Mouse (Mus musculus) limb, embryonic 15.5 days (tissue): ENCODE measurements at regions not wholly inside any gene's neighbourhood (a gene's known extent, or its start where the extent isn't known, plus 50 kb on each side); places are given as distances from the start of the nearest gene placed in this dataset.

Experiments
- ATAC-seq: fragments of 200-750 bp; cut with Nextera tagmentation; 2 replicates; pipeline ENCODE4 v1.8.0; 2017; ENCODE audit warnings: low read depth, moderate TSS enrichment; ENCODE audit not compliant: insufficient number of reproducible peaks, low FRiP score, low TSS enrichment
- H3K27ac ChIP-seq: fragments of 300-500 bp; sonication (generic); 2 replicates; pipeline ENCODE4 v1.5.1; 2015; ENCODE audit warnings: moderate library complexity, mild to moderate bottlenecking, inconsistent platforms
- H3K27me3 ChIP-seq: fragments of 300-500 bp; sonication (generic); 2 replicates; pipeline ENCODE4 v1.6.1; 2015; ENCODE audit warnings: inconsistent platforms
- H3K36me3 ChIP-seq: fragments of 300-500 bp; sonication (generic); 2 replicates; pipeline ENCODE4 v1.6.1; 2015; ENCODE audit warnings: inconsistent platforms
- H3K4me1 ChIP-seq: fragments of 300-500 bp; sonication (generic); 2 replicates; pipeline ENCODE4 v1.6.1; 2015; ENCODE audit warnings: inconsistent platforms
- H3K4me2 ChIP-seq: fragments of 300-500 bp; sonication (generic); 2 replicates; pipeline ENCODE4 v1.6.1; 2015; ENCODE audit warnings: mild to moderate bottlenecking, inconsistent platforms
- H3K4me3 ChIP-seq: fragments of 300-500 bp; sonication (generic); 2 replicates; pipeline ENCODE4 v1.5.1; 2015; ENCODE audit warnings: mild to moderate bottlenecking, inconsistent platforms
- H3K9ac ChIP-seq: fragments of 300-500 bp; sonication (generic); 2 replicates; pipeline ENCODE4 v1.6.1; 2015; ENCODE audit warnings: inconsistent platforms
- H3K9me3 ChIP-seq: fragments of 300-500 bp; sonication (generic); 2 replicates; pipeline ENCODE4 v1.6.1; 2016; ENCODE audit warnings: inconsistent platforms
- whole genome bisulfite sequencing: fragments of 180-500 bp; shearing (Covaris S2); methylation state at CpG from one replicate; pipeline ENCODE4 v1.1.7; 2015; 5-methylcytosine and 5-hydroxymethylcytosine counted together

DNA sequence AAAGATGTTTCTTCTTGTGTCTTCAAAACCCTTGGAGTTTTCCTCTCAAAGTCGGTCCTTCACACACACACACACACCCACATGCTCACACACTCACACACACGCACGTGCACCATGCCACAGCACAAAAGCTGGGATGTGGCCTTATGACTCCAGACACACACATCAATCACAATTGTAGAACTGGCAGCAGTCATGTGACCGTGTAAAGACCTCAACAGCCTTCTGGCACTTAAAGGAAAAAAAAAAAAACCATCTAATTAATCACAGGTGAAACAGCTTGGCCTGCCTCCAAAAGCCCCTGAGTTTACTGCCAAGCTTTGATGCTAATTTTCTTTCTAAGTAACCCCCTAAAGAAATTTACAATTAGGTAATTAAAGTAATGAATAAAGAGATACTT is 147.1 kb downstream of the Gm45692 start:
- Histone ChIP-seq H3K4me3 (no peak overlapping the region), H3K36me3 (no peaks in the 10 kb centered on the region), H3K27ac (no peak overlapping the region), H3K4me1 (peaks cover 34% of the 10 kb centered on the region), H3K4me2 (no peak overlapping the region), H3K9ac (no peak overlapping the region), H3K9me3 (no peaks in the 10 kb centered on the region), H3K27me3 (peaks cover 5% of the 10 kb centered on the region; the same call in 1 of the 2 replicates)
- WGBS: 13% methylated on average over 4 of the region's 4 CpGs
- ATAC-seq: no peak

DNA sequence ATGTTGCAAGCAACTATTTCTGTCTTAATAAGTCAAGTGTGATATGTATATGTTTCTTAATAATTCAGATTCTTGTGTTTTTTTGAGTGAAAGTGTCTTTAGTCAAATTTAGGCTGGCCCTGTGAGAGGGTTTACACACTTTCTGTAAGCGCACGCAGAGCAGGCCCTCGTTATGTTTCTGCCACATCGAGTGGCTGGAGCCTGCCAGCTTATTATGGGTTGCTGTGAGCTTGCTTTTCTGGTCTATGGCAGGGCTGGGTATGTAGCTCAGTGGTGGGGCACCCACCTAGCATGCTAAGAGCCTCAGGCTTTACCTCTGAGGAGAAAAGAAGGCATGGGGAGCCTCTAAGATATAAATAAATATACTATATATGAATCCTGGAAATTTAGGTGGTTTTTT is 148.2 kb downstream of the Gm45692 start:
- WGBS: 41% methylated on average over 4 of the region's 4 CpGs
- 0 out of 2 replicates have a peak overlapping the region, but pooled peaks have one; percentile 17 for H3K27ac ChIP-seq
- H3K4me3 ChIP-seq: no peak overlapping the region
- H3K4me2 ChIP-seq: no peak overlapping the region
- peaks cover 34% of the 10 kb centered on the region for H3K4me1 ChIP-seq
- H3K27me3 ChIP-seq: peaks cover 5% of the 10 kb centered on the region; the same call in 1 of the 2 replicates
- no peak for ATAC-seq
- H3K9me3 ChIP-seq: no peaks in the 10 kb centered on the region
- H3K9ac ChIP-seq: no peak overlapping the region
- no peaks in the 10 kb centered on the region for H3K36me3 ChIP-seq

DNA sequence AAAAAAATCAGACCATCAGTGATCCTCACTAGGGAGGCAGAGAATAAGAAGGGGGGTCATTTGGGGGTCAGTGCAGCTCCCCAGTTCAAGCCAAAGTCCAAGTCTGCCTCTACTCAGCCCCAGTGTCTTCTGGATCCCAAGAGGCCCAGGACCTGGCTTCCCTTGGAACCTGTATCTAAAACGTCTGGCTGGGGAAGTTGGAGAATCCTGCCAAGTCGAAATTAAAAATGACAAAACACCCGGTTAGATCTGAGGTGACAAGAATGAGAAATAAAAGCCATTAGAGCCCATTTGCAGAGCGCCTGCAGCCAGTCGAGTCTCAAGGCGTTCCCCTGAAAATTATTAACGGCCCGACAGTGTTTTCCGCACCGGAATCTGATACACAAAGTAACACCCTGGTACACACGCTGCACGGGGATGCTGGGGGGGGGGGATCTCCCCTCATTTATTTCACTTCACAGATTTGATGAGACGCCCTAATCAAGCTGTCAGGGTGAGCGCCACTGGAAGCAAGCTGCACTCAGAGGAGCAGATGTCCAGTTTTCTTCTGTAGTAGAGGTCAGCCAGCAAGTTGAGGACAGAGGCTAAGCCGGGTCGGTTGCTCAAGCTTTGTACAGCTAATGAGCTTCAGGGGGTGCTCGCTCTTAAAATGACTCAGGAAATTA is 149.5 kb downstream of the Gm45692 start:
- no peak overlapping the region for H3K27ac ChIP-seq
- no peak overlapping the region for H3K4me3 ChIP-seq
- no peak overlapping the region for H3K4me2 ChIP-seq
- no peaks in the 10 kb centered on the region for H3K9me3 ChIP-seq
- peaks cover 45% of the 10 kb centered on the region for H3K4me1 ChIP-seq
- ATAC-seq: no peak
- H3K9ac ChIP-seq: no peak overlapping the region
- 25% methylated on average over 17 of the region's 17 CpGs for WGBS
- peaks cover 5% of the 10 kb centered on the region; the same call in 1 of the 2 replicates for H3K27me3 ChIP-seq
- no peaks in the 10 kb centered on the region for H3K36me3 ChIP-seq

DNA sequence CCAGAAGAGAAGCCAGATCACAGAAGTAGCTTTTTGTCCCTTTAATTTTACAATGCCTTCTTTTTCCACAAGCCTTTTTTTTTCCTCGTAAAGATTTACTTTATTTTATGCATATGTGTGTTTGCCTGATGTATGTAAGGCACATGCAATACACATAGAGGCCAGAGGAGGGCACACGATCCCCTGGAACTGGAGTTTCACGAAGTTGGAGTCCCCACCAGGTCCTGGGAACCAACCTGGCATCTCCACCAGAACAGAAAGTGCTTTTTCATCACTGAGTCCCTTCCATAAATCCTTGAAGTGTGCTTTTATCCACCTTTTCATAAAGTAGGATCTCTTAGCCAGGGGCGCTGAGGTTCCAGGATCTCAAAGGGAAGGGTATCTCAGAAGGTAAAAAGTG is 152.8 kb downstream of the Gm45692 start:
- H3K27ac ChIP-seq: no peak overlapping the region
- H3K4me3 ChIP-seq: no peak overlapping the region
- H3K9ac ChIP-seq: no peak overlapping the region
- no peak overlapping the region for H3K4me2 ChIP-seq
- peaks cover 31% of the 10 kb centered on the region for H3K4me1 ChIP-seq
- no peak for ATAC-seq
- peaks cover 2% of the 10 kb centered on the region; the same call in 1 of the 2 replicates for H3K27me3 ChIP-seq
- WGBS: 36% methylated on average over 4 of the region's 4 CpGs
- no peaks in the 10 kb centered on the region for H3K9me3 ChIP-seq
- no peaks in the 10 kb centered on the region for H3K36me3 ChIP-seq

GRCm38 (mm10) chr8:26272675-26273414 is 153.5 kb downstream of the Gm45692 start:
- peaks cover 2% of the 10 kb centered on the region; the same call in 1 of the 2 replicates for H3K27me3 ChIP-seq
- no peaks in the 10 kb centered on the region for H3K9me3 ChIP-seq
- no peak overlapping the region for H3K27ac ChIP-seq
- no peak for ATAC-seq
- no peaks in the 10 kb centered on the region for H3K36me3 ChIP-seq
- no peak overlapping the region for H3K9ac ChIP-seq
- H3K4me3 ChIP-seq: no peak overlapping the region
- no peak overlapping the region for H3K4me2 ChIP-seq
- 36% methylated on average over 21 of the region's 21 CpGs for whole genome bisulfite sequencing
- H3K4me1 ChIP-seq: peaks cover 28% of the 10 kb centered on the region

- ATAC-seq: no peak
- Histone ChIP-seq H3K9me3 (no peaks in the 10 kb centered on the region), H3K4me2 (no peak overlapping the region), H3K36me3 (no peaks in the 10 kb centered on the region), H3K9ac (no peak overlapping the region), H3K4me3 (no peak overlapping the region), H3K27me3 (peaks cover 2% of the 10 kb centered on the region; the same call in 1 of the 2 replicates), H3K4me1 (peaks cover 24% of the 10 kb centered on the region), H3K27ac (0 out of 2 replicates have a peak overlapping the region, but pooled peaks have one; percentile 13)
- WGBS: 16% methylated on average over 12 of the region's 12 CpGs
Observed at GRCm38 (mm10) chr8:26273415-26273760, 154.1 kb downstream of the Gm45692 start.

DNA sequence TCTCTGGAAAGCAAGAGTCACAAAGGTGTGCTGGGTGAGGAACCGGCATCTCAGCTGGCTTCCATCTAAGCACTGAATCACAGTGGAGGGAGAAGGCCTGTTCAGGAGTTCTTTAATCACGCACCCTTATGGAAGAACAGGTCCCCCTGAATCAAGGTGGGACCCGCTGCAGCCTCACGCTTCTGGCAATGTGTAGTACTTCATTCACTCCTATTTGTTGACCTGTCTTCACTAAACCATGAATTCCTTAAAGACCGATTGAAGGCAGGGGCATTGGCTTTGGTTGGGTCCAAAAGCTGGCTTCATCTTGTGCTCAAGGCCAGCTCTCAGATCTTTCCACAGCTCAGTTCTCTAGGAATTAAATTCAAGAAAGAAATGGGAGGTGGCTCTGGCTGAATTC is 154.5 kb downstream of the Gm45692 start:
- 0 out of 2 replicates have a peak overlapping the region, but pooled peaks have one; percentile 13 for H3K27ac ChIP-seq
- 68% methylated on average over 5 of the region's 5 CpGs for WGBS
- H3K4me1 ChIP-seq: peaks cover 20% of the 10 kb centered on the region; the same call in 1 of the 2 replicates
- H3K4me3 ChIP-seq: no peak overlapping the region
- peaks cover 2% of the 10 kb centered on the region; the same call in 1 of the 2 replicates for H3K27me3 ChIP-seq
- no peaks in the 10 kb centered on the region for H3K9me3 ChIP-seq
- H3K36me3 ChIP-seq: no peaks in the 10 kb centered on the region
- no peak overlapping the region for H3K9ac ChIP-seq
- H3K4me2 ChIP-seq: no peak overlapping the region
- ATAC-seq: no peak

DNA sequence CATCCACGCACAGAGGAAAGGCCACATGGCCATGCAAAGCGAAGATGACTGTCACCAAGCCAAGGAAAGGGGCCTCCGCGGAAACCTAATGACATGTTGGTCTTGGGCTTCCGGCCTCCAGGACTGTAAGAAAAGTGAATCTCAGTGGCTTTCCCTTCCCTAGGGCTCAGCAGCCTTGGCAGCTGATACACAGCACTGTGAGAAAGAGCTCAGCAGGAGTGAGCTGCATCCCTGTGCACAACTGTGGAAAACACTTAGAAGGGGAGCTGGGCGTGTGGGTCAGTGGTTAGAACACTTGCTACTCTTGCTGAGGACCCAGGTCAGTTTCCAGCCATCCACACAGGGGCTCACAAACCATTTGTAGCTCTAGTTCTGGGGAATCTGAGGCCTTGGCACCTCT is 155.1 kb downstream of the Gm45692 start:
- Histone ChIP-seq H3K27ac (no peak overlapping the region), H3K27me3 (no peaks in the 10 kb centered on the region), H3K36me3 (no peaks in the 10 kb centered on the region), H3K9me3 (no peaks in the 10 kb centered on the region), H3K4me1 (peaks cover 16% of the 10 kb centered on the region; the same call in 1 of the 2 replicates), H3K9ac (no peak overlapping the region), H3K4me2 (no peak overlapping the region), H3K4me3 (no peak overlapping the region)
- ATAC-seq: no peak
- 95% methylated on average over 6 of the region's 6 CpGs for whole genome bisulfite sequencing

GRCm38 (mm10) chr8:26282156-26282935 is 163.0 kb downstream of the Gm45692 start:
- Histone ChIP-seq H3K4me2 (no peak overlapping the region), H3K4me3 (no peak overlapping the region), H3K9me3 (no peaks in the 10 kb centered on the region), H3K27me3 (no peaks in the 10 kb centered on the region), H3K9ac (no peak overlapping the region), H3K4me1 (peaks cover 4% of the 10 kb centered on the region; the same call in 1 of the 2 replicates), H3K27ac (no peak overlapping the region), H3K36me3 (no peaks in the 10 kb centered on the region)
- 78% methylated on average over 11 of the region's 11 CpGs for WGBS
- ATAC-seq: no peak

GRCm38 (mm10) chr8:26283957-26284356 is 164.6 kb downstream of the Gm45692 start:
- Histone ChIP-seq H3K27me3 (no peaks in the 10 kb centered on the region), H3K9me3 (no peaks in the 10 kb centered on the region), H3K4me1 (peaks cover 19% of the 10 kb centered on the region), H3K4me2 (no peak overlapping the region), H3K27ac (no peak overlapping the region), H3K9ac (no peak overlapping the region), H3K4me3 (no peak overlapping the region), H3K36me3 (no peaks in the 10 kb centered on the region)
- WGBS: 51% methylated on average over 2 of the region's 2 CpGs
- ATAC-seq: no peak

DNA sequence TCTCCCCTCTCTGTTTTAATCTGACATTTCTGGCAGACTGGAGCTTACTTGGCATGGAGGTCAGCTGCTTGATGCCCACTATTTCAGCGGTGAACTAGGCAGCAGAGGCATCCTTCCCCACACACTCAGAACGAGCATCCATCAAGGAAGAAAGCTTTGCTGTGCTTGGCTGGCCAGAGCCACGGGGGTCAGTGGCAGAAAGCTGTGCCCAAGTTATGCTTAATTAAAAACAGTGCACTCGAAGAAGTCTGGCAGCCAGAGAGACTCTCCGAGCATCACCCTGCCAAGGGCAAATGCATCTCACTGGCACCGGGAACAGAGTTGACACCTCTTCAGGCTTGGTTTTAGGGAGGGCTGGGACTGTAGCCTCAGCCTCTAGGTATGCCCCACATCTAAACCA is 168.3 kb downstream of the Gm45692 start:
- peak overlapping the region; percentile 35; the same call in 1 of the 2 replicates for H3K27ac ChIP-seq
- 32% methylated on average over 6 of the region's 6 CpGs for WGBS
- no peak overlapping the region for H3K4me3 ChIP-seq
- no peak overlapping the region for H3K9ac ChIP-seq
- no peak overlapping the region for H3K4me2 ChIP-seq
- no peaks in the 10 kb centered on the region for H3K9me3 ChIP-seq
- H3K4me1 ChIP-seq: peaks cover 19% of the 10 kb centered on the region
- peak; percentile 81 for ATAC-seq
- no peaks in the 10 kb centered on the region for H3K27me3 ChIP-seq
- H3K36me3 ChIP-seq: no peaks in the 10 kb centered on the region
